Mouse (Mus musculus): Measurements from ENCODE around the gene Srm.
A peak's percentile ranks its signal among the peaks of the same experiment; 100 is the strongest.

Srm gene

DNA sequence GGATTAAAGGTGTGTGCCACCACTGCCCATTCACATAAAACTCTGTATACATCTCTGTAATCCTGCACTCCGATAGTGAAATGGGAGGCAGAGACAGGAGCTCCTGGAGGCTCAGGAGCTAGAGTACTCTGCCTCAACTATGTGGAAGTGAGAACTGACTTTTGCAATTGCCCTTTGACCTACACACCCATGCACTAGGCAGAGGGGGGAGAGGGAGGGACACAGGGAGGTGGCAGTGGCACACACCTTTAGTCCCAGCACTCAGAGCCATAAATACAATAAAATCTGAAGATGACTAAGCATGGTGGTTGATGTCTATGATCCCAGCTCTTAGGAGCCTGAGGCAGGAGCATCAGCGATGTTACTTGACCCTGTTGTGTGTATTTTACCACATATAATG is 48.2 kb downstream of the Srm start:
- DNase-seq: no peak

DNA sequence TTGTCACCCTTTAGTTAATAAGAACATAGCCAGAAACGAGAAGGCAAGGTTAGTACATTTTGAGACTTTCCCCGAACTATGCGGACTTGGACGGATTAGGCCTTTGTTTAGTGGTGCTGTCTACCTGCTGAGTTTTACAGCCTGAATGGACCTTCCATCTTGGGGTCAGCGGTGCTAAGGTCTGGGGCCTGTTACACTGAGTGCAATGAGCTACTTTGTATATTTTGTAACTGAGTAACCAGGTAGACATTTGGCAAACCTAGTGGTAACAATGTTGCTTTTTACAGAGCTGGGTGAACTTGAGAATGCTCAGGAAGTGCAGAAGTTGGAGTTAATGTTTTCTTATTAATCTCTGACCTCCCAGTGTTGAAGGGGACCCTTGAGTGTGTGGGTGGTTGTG is 49.8 kb downstream of the Srm start:
- no peak for DNase-seq

DNA sequence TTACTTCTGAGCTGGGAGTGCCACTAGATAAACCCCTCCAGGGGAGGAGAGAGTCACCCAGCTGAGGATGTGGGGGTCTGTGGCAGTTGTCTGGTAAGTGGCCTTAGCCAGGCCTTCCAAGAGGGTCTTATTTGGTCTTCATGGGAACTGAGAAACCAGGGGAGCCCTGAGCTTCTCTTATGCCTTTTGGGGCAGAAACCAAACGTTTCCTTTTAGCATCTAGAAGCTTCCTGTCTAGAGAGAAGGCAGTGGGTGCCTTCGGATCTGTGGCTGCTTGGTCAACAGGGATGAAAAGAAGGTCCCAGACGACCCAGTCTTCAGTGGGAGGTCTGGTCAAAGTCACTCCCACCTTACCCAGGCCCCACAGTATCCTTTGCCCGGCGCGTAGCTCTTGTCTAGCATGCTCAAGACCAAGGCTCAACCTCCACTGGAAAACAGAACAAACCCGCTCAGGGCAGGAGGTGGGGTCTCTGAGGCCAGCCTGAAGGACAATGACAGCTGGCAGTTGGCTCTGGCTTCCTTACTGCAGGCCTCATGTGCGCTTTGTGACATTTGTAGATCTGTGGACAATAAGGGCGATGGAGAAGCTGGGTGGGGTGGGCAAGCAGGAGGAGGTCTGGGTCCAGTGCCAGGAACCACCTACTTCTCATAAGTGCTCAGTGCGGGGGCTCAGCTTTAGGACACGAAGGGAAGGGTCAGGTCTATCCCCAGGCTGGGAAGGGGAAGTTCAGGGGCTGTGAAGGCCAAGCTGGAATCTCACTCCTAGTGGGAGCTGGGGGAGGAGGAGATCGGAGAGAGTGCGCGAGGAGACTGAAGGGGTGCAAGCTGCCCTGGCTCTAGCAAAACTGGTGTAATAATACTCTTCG is 52.2 kb downstream of the Srm start, which contains the start of gene Gm572:
Gm572 (plus strand) TSS at position 27 of the 866 bp plus-strand sequence.
- no peak for DNase-seq

DNA sequence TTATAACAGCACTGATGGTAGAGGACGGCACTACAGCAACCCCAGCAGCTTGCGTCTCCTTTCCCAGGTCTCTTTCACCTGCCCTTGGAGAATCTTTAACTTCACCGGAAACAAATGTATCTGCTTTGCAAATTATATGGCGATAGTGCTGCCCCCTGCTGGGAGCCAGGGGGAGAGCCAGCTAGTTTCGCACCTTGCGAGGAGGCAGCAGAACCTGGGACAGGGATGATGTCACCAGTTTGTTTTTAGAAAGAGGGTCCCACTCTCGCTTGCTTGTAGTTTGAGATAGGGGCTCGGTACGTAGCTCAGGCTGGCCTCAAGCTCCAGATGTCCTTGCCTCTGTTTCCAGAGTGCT is 52.8 kb downstream of the Srm start:
- DNase-seq: peak; percentile 38 to 72

Measured in spleen, adult 18-20 months (tissue).